ENCODE assay signal across 14 mouse cellular contexts in genomic region chr8:109407913-109408312, GRCm38 (mm10).
A peak's percentile ranks its signal among the peaks of the same experiment; 100 is the strongest.
DNase-seq lines count a peak whose midpoint lies in the region; ATAC-seq lines count a peak whose summit lies in the region.
"Had no signal": no experiment of that assay in that cellular context is flagged by ENCODE, and none has a peak within 500 bp of the region (broad histone marks: within the 10 kb centered on the region; RNA-seq: fewer than 3 reads in every experiment).

No protein-coding gene starts in this region.

- H3K4me2 ChIP-seq in hindbrain, embryonic 16.5 days (ENCODE audit: low read length), result no peak overlapping the region
- H3K4me2 ChIP-seq in heart, embryonic 11.5 days, result no peak overlapping the region
- H3K4me2 ChIP-seq: embryonic facial prominence, embryonic 15.5 days had no signal

- ATAC-seq in hindbrain, embryonic 16.5 days, result no peak
- ATAC-seq in heart, embryonic 11.5 days (replicated peaks; ENCODE audit: insufficient number of reproducible peaks, low FRiP score, low TSS enrichment), result no peak

- no peaks in the 10 kb centered on the region for H3K27me3 ChIP-seq in hindbrain, embryonic 10.5 days (ENCODE audit: insufficient read depth, poor library complexity, severe bottlenecking)
- no peaks in the 10 kb centered on the region for H3K27me3 ChIP-seq in hindbrain, embryonic 16.5 days (replicated peaks; ENCODE audit: control insufficient read depth, insufficient read depth, low read length)
- no peaks in the 10 kb centered on the region for H3K27me3 ChIP-seq in embryonic facial prominence, embryonic 10.5 days (replicated peaks; ENCODE audit: low read depth, poor library complexity, severe bottlenecking)
- no peaks in the 10 kb centered on the region for H3K27me3 ChIP-seq in heart, embryonic 11.5 days (ENCODE audit: control insufficient read depth, insufficient read depth, low read length)
- H3K27me3 ChIP-seq: embryonic facial prominence, embryonic 15.5 days had no signal

- no peak overlapping the region for H3K27ac ChIP-seq in hindbrain, embryonic 10.5 days
- H3K27ac ChIP-seq in hindbrain, embryonic 16.5 days (ENCODE audit: low read depth, low read length), result no peak overlapping the region
- no peak overlapping the region for H3K27ac ChIP-seq in embryonic facial prominence, embryonic 10.5 days (replicated peaks)
- H3K27ac ChIP-seq in heart, embryonic 11.5 days (ENCODE audit: low read depth, low read length), result no peak overlapping the region
- H3K27ac ChIP-seq: embryonic facial prominence, embryonic 15.5 days had no signal

- WGBS in hindbrain, embryonic 10.5 days, result 58% methylated on average over 5 of the region's 5 CpGs
- 57% methylated on average over 5 of the region's 5 CpGs for WGBS in hindbrain, embryonic 16.5 days
- 61% methylated on average over 5 of the region's 5 CpGs for WGBS in embryonic facial prominence, embryonic 10.5 days
- WGBS in heart, embryonic 11.5 days (ENCODE audit: insufficient replicate concordance), result 46% methylated on average over 5 of the region's 5 CpGs

- H3K9me3 ChIP-seq in hindbrain, embryonic 10.5 days, result no peaks in the 10 kb centered on the region; the same call in 1 of the 2 replicates
- no peaks in the 10 kb centered on the region for H3K9me3 ChIP-seq in hindbrain, embryonic 16.5 days (ENCODE audit: control insufficient read depth, low read length)
- H3K9me3 ChIP-seq in embryonic facial prominence, embryonic 10.5 days, result no peaks in the 10 kb centered on the region
- H3K9me3 ChIP-seq in heart, embryonic 11.5 days (replicated peaks; ENCODE audit: control insufficient read depth, low read length), result no peaks in the 10 kb centered on the region
- H3K9me3 ChIP-seq: embryonic facial prominence, embryonic 15.5 days had no signal

- H3K4me3 ChIP-seq in hindbrain, embryonic 10.5 days, result no peak overlapping the region
- no peak overlapping the region for H3K4me3 ChIP-seq in hindbrain, embryonic 16.5 days (ENCODE audit: low read length)
- H3K4me3 ChIP-seq in embryonic facial prominence, embryonic 10.5 days, result no peak overlapping the region
- H3K4me3 ChIP-seq in heart, embryonic 11.5 days (ENCODE audit: low read depth, low read length), result no peak overlapping the region
- H3K4me3 ChIP-seq: embryonic facial prominence, embryonic 15.5 days had no signal

- no peak overlapping the region for H3K9ac ChIP-seq in hindbrain, embryonic 16.5 days (ENCODE audit: low read depth, low read length)
- H3K9ac ChIP-seq in heart, embryonic 11.5 days (ENCODE audit: low read depth, low read length), result no peak overlapping the region
- H3K9ac ChIP-seq: embryonic facial prominence, embryonic 15.5 days had no signal

- H3K36me3 ChIP-seq in hindbrain, embryonic 10.5 days, result no peaks in the 10 kb centered on the region
- H3K36me3 ChIP-seq in hindbrain, embryonic 16.5 days (ENCODE audit: control insufficient read depth, insufficient read depth, low read length), result no peaks in the 10 kb centered on the region
- no peaks in the 10 kb centered on the region for H3K36me3 ChIP-seq in embryonic facial prominence, embryonic 10.5 days (replicated peaks)
- H3K36me3 ChIP-seq in heart, embryonic 11.5 days (ENCODE audit: control insufficient read depth, insufficient read depth, low read length), result no peaks in the 10 kb centered on the region
- H3K36me3 ChIP-seq: embryonic facial prominence, embryonic 15.5 days had no signal

- DNase-seq in hindbrain, embryonic 10.5 days (ENCODE audit: low spot score), result peak; percentile 20
- peak; percentile 5 for DNase-seq in lung, postnatal 10 days
- DNase-seq in lung, postnatal 25 days (ENCODE audit: low spot score), result no peak
- DNase-seq in ES-CJ7 (ENCODE audit: low read depth, low spot score), result peak; percentile 79
- DNase-seq in embryonic facial prominence, embryonic 10.5 days (ENCODE audit: low spot score), result peak; percentile 23
- DNase-seq in gastrocnemius, postnatal 4 days (ENCODE audit: low spot score in 2 of 2), result no peak
- DNase-seq: cerebellum, adult 9-11 months; heart, adult 11 months; kidney, adult 9 months; layer of hippocampus, adult 9-11 months; lung, postnatal 14 days had no signal

- H3K4me1 ChIP-seq in hindbrain, embryonic 10.5 days (replicated peaks), result no peaks in the 10 kb centered on the region
- no peaks in the 10 kb centered on the region for H3K4me1 ChIP-seq in hindbrain, embryonic 16.5 days (ENCODE audit: control insufficient read depth, insufficient read depth, low read depth, low read length)
- no peaks in the 10 kb centered on the region for H3K4me1 ChIP-seq in embryonic facial prominence, embryonic 10.5 days
- H3K4me1 ChIP-seq in heart, embryonic 11.5 days (ENCODE audit: control insufficient read depth, insufficient read depth, low read length), result no peaks in the 10 kb centered on the region
- H3K4me1 ChIP-seq: embryonic facial prominence, embryonic 15.5 days had no signal

Comparison
In these comparisons a context has a peak if more than half of its experiments do, and no peak if none do; other contexts are left out.
1. DNase-seq: peak in hindbrain, embryonic 10.5 days (single experiment), lung, postnatal 10 days (single experiment), ES-CJ7 (single experiment) and embryonic facial prominence, embryonic 10.5 days (single experiment); none in lung, postnatal 25 days (single experiment) and gastrocnemius, postnatal 4 days (0 of 2).